Mouse (Mus musculus) embryonic fibroblast, embryonic 13.5 days (primary cell): ENCODE results near the gene Clpp.

Experiments used
- CTCF ChIP-seq: IDR thresholded peaks from 2 replicates; pipeline ENCODE4 v1.5.1; 2011; ENCODE audit warnings: mild to moderate bottlenecking, control low read depth, low read length, moderate library complexity, borderline replicate concordance; ENCODE audit not compliant: insufficient read depth
- POLR2A ChIP-seq: IDR thresholded peaks from 2 replicates; pipeline ENCODE4 v1.6.1; 2011; ENCODE audit warnings: low read depth, mild to moderate bottlenecking, control low read depth, low read length, moderate library complexity

GRCm38 (mm10) chr17:56969321-56969720 lies 20.8 kb upstream of the Clpp start:
- TF ChIP-seq CTCF = no peak
- TF ChIP-seq POLR2A = no peak
